Mouse (Mus musculus) G1E (cell line): ENCODE data around the gene Rnf114.

Experiments
- CTCF ChIP-seq: IDR thresholded peaks from 2 replicates; pipeline ENCODE4 v1.5.1; 2012; ENCODE audit warnings: low read depth, low read length, inconsistent platforms, mixed read lengths
- GATA1 ChIP-seq: IDR thresholded peaks from 2 replicates; pipeline ENCODE4 v1.6.1; 2012; ENCODE audit warnings: borderline replicate concordance, low read length, inconsistent platforms, mixed read lengths
- GATA2 ChIP-seq: IDR thresholded peaks from 2 replicates; pipeline ENCODE4 v1.6.1; 2012; ENCODE audit warnings: low read depth, low read length, inconsistent platforms, borderline replicate concordance
- POLR2AphosphoS5 ChIP-seq: IDR thresholded peaks from 2 replicates; pipeline ENCODE4 v1.6.1; 2012; ENCODE audit warnings: low read depth, low read length, inconsistent platforms; ENCODE audit not compliant: insufficient replicate concordance
- TAL1 ChIP-seq: conservative IDR thresholded peaks from 2 replicates; pipeline ENCODE4 v1.6.1; 2012; ENCODE audit warnings: low read depth, low read length, inconsistent platforms, mixed read lengths

- TF ChIP-seq CTCF, result no peak
- TF ChIP-seq GATA1, result no peak
- TF ChIP-seq TAL1, result no peak
- no peak for TF ChIP-seq POLR2AphosphoS5
- no peak for TF ChIP-seq GATA2
These were observed 25.2 kb upstream of the Rnf114 start for GRCm38 (mm10) chr2:167467214-167467613.
